Mouse (Mus musculus): ENCODE results near the gene Ttll9. TPM values are rescaled to one million over a fixed set of nuclear protein-coding genes. Genes with fewer than 3 reads are reported as not detected.

The Ttll9 gene
- polyA plus RNA-seq, 1 experiment from 2014 or later = 1.6 TPM

DNA sequence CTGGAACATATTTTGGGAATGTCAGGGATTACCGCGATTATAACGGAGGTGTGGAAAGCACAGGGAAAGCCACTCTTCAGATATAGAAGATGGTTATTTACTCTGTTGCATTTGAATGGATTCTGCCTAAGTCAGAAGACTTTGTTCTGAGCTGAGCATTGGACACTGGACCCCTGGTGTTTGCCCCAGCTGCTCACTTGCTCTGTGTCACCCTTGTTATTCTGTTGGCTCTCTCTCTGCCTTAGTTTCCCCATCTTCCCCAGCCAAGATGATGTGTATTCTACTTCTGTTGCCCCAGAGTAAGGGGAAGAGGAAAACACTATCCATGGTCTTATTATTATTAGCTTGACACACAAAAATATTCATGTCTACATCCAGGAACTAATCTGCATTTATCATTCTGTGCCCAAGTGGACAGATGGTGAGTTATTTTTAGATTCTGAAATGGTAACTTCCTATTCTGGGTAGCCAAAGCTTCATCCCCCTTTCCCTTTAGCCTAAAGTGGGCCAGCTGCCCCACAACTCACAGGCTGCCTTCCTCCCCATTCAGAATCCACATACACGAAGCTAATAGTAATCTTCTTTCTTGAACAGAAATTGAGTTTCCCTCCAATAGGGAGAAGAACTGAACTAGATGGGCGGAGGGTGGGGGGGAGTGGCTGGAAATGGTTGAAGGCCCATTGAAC is 71.4 kb downstream of the Ttll9 start:
- no peak for DNase-seq (ENCODE audit: low spot score)
- ATAC-seq (replicated peaks; ENCODE audit: insufficient number of reproducible peaks, low FRiP score, low TSS enrichment, low read depth) = no peak
- no peak overlapping the region for H3K4me3 ChIP-seq (ENCODE audit: low read depth, low read length)
- H3K4me2 ChIP-seq (ENCODE audit: low read depth, low read length) = no peak overlapping the region
- WGBS = 70% methylated on average over 5 of the region's 5 CpGs
- H3K9me3 ChIP-seq (replicated peaks; ENCODE audit: control insufficient read depth, low read length) = no peaks in the 10 kb centered on the region
- no peaks in the 10 kb centered on the region for H3K36me3 ChIP-seq (replicated peaks; ENCODE audit: control insufficient read depth, insufficient read depth, low read depth, low read length)
- no peak overlapping the region for H3K27ac ChIP-seq (replicated peaks; ENCODE audit: low read depth, low read length)
- H3K4me1 ChIP-seq (ENCODE audit: control insufficient read depth, insufficient read depth, low read length) = no peaks in the 10 kb centered on the region
- no peak overlapping the region for H3K9ac ChIP-seq (replicated peaks; ENCODE audit: low read length)
- peaks cover 33% of the 10 kb centered on the region for H3K27me3 ChIP-seq (ENCODE audit: control insufficient read depth, insufficient read depth, low read length)

DNA sequence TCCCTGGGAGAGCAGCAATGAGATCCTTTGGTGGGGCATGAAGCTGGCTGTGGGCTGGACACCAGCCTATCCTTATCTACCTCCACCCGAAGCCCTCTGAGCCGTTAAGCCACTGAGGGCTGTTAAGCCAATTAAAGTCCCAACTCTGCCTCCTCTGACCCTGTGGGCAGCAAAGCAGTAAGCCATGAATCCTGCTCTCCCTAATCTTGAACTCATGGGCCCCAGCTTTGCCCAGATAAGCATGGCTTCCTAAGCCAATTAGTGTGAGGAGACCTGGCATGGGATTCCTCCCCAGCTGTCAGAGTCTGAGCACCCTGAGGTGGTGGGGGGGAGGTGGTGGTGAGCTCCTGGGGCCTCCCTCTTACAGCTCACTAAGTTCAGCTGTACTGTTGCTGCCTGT is 74.4 kb downstream of the Ttll9 start:
- H3K9me3 ChIP-seq (replicated peaks; ENCODE audit: control insufficient read depth, low read length) = no peaks in the 10 kb centered on the region
- no peak overlapping the region for H3K4me3 ChIP-seq (ENCODE audit: low read depth, low read length)
- DNase-seq (ENCODE audit: low spot score) = no peak
- H3K9ac ChIP-seq (replicated peaks; ENCODE audit: low read length) = no peak overlapping the region
- H3K4me1 ChIP-seq (ENCODE audit: control insufficient read depth, insufficient read depth, low read length) = no peaks in the 10 kb centered on the region
- no peaks in the 10 kb centered on the region for H3K36me3 ChIP-seq (replicated peaks; ENCODE audit: control insufficient read depth, insufficient read depth, low read depth, low read length)
- H3K27ac ChIP-seq (replicated peaks; ENCODE audit: low read depth, low read length) = no peak overlapping the region
- no peak for ATAC-seq (replicated peaks; ENCODE audit: insufficient number of reproducible peaks, low FRiP score, low TSS enrichment, low read depth)
- H3K4me2 ChIP-seq (ENCODE audit: low read depth, low read length) = no peak overlapping the region
- H3K27me3 ChIP-seq (ENCODE audit: control insufficient read depth, insufficient read depth, low read length) = peaks cover 16% of the 10 kb centered on the region
- WGBS = 40% methylated on average over 2 of the region's 2 CpGs

DNA sequence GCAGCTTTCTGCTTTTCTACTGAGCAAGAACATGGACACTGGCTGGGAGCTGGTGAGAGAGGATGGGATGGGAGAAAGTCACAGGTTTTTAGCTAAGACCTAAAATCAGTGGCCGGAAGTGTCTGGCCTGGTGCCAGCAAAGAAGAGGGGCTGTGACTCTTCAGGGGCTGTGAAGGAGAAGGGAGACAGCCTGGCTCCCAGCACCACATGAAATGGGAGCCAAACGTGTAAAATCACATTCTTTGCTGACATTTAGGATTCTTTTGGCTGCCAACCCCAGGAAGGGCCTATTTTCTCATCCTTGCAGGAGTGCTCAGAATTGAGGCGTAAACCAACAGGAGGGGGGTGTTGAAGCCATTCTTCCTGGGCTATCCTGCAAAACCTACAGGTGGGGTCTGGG is 81.6 kb downstream of the Ttll9 start:
- Histone ChIP-seq H3K4me3 (ENCODE audit: low read depth, low read length) (no peak overlapping the region), H3K4me2 (ENCODE audit: low read depth, low read length) (no peak overlapping the region), H3K4me1 (ENCODE audit: control insufficient read depth, insufficient read depth, low read length) (no peaks in the 10 kb centered on the region), H3K36me3 (replicated peaks; ENCODE audit: control insufficient read depth, insufficient read depth, low read depth, low read length) (no peaks in the 10 kb centered on the region), H3K9me3 (replicated peaks; ENCODE audit: control insufficient read depth, low read length) (no peaks in the 10 kb centered on the region), H3K27me3 (ENCODE audit: control insufficient read depth, insufficient read depth, low read length) (no peaks in the 10 kb centered on the region), H3K9ac (replicated peaks; ENCODE audit: low read length) (no peak overlapping the region), H3K27ac (replicated peaks; ENCODE audit: low read depth, low read length) (no peak overlapping the region)
- ATAC-seq (replicated peaks; ENCODE audit: insufficient number of reproducible peaks, low FRiP score, low TSS enrichment, low read depth) (no peak), DNase-seq (ENCODE audit: low spot score) (no peak)
- 55% methylated on average over 3 of the region's 3 CpGs for WGBS

DNA sequence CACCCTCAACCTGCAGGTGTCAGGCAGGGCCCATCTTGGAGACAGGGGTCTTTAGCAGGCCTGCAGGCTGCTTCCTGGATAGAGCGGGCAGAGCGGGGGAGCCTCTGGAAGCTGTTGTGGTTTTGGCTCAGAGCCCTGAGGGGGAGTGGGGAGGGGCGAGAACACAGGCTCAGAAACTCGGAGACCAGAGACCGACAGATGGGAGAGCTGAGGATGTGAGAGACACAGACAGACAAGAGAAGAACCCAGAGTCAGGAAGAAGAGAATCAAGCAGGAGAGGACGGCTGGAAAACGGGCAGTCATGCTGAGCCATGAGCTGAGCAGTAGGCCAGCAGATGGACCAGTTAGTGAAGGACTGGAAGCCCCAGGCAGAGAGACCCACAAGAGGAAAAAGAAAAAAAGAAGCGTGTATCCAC is 83.6 kb downstream of the Ttll9 start:
- no peak overlapping the region for H3K9ac ChIP-seq (replicated peaks; ENCODE audit: low read length)
- H3K4me2 ChIP-seq (ENCODE audit: low read depth, low read length) = no peak overlapping the region
- H3K9me3 ChIP-seq (replicated peaks; ENCODE audit: control insufficient read depth, low read length) = no peaks in the 10 kb centered on the region
- WGBS = 25% methylated on average over 8 of the region's 8 CpGs
- H3K36me3 ChIP-seq (replicated peaks; ENCODE audit: control insufficient read depth, insufficient read depth, low read depth, low read length) = no peaks in the 10 kb centered on the region
- no peaks in the 10 kb centered on the region for H3K4me1 ChIP-seq (ENCODE audit: control insufficient read depth, insufficient read depth, low read length)
- no peaks in the 10 kb centered on the region for H3K27me3 ChIP-seq (ENCODE audit: control insufficient read depth, insufficient read depth, low read length)
- no peak for DNase-seq (ENCODE audit: low spot score)
- H3K4me3 ChIP-seq (ENCODE audit: low read depth, low read length) = no peak overlapping the region
- ATAC-seq (replicated peaks; ENCODE audit: insufficient number of reproducible peaks, low FRiP score, low TSS enrichment, low read depth) = no peak; the same call in 1 of the 2 replicates
- H3K27ac ChIP-seq (replicated peaks; ENCODE audit: low read depth, low read length) = 0 out of 2 replicates have a peak overlapping the region, but pooled peaks have one; percentile 8

DNA sequence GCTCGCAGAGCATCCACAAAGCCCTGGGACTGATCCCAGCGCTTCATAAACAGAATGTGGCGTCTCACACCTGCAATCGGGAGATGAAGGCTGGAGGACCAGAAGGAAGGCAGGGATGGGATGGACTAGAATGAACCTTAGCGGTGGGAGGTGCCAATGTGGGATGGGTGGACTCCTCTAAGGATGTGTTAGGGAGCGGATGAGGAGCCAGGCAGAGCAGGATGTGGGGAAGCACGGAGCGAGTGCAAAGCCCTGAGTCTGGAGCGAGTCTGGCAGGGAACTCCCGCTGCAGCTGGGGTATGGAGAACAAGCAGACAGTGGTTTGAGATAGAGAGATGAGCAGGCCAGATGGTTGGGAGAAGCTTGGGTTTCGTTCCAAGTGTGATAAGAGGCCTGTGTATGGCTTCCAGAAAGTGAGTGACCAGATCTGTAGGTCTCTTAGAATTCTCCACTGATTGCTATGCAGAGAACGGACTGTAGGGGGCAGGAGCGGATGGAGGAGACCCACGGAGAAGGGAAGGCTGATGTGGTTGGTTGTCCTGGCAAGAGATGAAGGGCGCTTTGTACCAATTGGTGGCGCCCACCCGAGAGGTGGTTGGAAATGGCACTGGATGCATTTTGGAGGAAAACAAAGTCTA is 85.7 kb downstream of the Ttll9 start:
- no peak overlapping the region for H3K27ac ChIP-seq (replicated peaks; ENCODE audit: low read depth, low read length)
- WGBS = 46% methylated on average over 17 of the region's 17 CpGs
- no peak overlapping the region for H3K4me3 ChIP-seq (ENCODE audit: low read depth, low read length)
- H3K9ac ChIP-seq (replicated peaks; ENCODE audit: low read length) = no peak overlapping the region
- H3K4me2 ChIP-seq (ENCODE audit: low read depth, low read length) = no peak overlapping the region
- H3K4me1 ChIP-seq (ENCODE audit: control insufficient read depth, insufficient read depth, low read length) = no peaks in the 10 kb centered on the region
- H3K27me3 ChIP-seq (ENCODE audit: control insufficient read depth, insufficient read depth, low read length) = peaks cover 12% of the 10 kb centered on the region
- H3K36me3 ChIP-seq (replicated peaks; ENCODE audit: control insufficient read depth, insufficient read depth, low read depth, low read length) = no peaks in the 10 kb centered on the region
- ATAC-seq (replicated peaks; ENCODE audit: insufficient number of reproducible peaks, low FRiP score, low TSS enrichment, low read depth) (no peak), DNase-seq (ENCODE audit: low spot score) (peak; percentile 64)
- H3K9me3 ChIP-seq (replicated peaks; ENCODE audit: control insufficient read depth, low read length) = no peaks in the 10 kb centered on the region

DNA sequence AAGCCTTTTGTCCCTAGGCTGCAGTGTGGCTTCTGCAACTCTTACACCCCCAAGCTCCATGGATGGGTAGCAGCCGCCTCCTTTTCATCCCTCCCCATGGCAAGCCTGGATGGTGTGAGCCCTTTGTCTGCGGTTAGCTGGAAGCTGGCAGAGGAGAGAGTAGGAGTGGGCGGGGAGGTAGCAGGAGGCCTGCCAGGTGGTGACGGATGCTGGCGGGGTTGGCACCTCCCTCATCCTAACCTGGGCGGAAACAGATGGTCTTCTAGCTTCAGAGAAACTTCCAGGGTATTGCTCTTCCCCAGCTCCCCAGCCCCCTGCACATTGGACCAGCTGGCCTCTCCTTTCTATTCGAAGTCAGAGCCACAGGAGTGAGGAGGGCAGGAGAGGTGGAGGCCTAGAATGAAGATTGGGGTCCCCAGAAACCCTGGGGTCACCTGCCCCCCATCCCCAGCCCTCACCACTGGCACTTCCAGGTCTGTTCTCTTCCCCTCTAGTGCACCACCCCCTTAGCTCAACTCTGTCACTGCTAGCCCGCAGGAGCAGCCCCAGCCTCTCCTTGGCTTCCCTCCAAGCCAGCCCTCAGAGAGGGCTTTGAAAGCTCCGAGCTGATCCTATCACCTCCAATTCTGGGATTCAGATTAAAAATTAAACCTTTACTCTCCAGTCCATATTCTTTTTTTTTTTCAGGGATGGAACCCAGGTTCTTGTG is 87.2 kb downstream of the Ttll9 start:
- H3K36me3 ChIP-seq (replicated peaks; ENCODE audit: control insufficient read depth, insufficient read depth, low read depth, low read length) = no peaks in the 10 kb centered on the region
- no peak for DNase-seq (ENCODE audit: low spot score)
- no peak overlapping the region for H3K4me2 ChIP-seq (ENCODE audit: low read depth, low read length)
- no peak for ATAC-seq (replicated peaks; ENCODE audit: insufficient number of reproducible peaks, low FRiP score, low TSS enrichment, low read depth)
- no peaks in the 10 kb centered on the region for H3K9me3 ChIP-seq (replicated peaks; ENCODE audit: control insufficient read depth, low read length)
- no peak overlapping the region for H3K4me3 ChIP-seq (ENCODE audit: low read depth, low read length)
- no peak overlapping the region for H3K27ac ChIP-seq (replicated peaks; ENCODE audit: low read depth, low read length)
- H3K4me1 ChIP-seq (ENCODE audit: control insufficient read depth, insufficient read depth, low read length) = no peaks in the 10 kb centered on the region
- H3K27me3 ChIP-seq (ENCODE audit: control insufficient read depth, insufficient read depth, low read length) = peaks cover 18% of the 10 kb centered on the region
- H3K9ac ChIP-seq (replicated peaks; ENCODE audit: low read length) = no peak overlapping the region
- 61% methylated on average over 9 of the region's 9 CpGs for WGBS

DNA sequence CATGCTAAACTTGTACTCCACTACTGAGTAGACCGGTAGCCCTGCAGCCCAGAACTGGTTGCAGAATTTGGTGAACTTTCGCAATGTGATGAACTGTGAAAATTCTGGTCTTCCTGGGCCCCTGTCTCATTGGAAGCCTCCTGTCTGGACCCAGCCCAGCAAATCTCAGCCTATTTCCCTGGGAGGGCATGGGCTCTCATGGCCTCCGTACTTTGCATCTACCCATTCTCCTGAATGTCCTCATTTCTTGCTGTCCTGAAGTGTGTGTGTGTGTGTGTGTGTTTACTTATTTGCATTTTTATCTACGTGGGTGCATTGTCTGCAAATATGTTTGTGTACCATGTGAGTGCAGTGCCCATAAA is 87.7 kb downstream of the Ttll9 start:
- ATAC-seq (replicated peaks; ENCODE audit: insufficient number of reproducible peaks, low FRiP score, low TSS enrichment, low read depth) (no peak), DNase-seq (ENCODE audit: low spot score) (no peak)
- no peak overlapping the region for H3K4me2 ChIP-seq (ENCODE audit: low read depth, low read length)
- no peak overlapping the region for H3K4me3 ChIP-seq (ENCODE audit: low read depth, low read length)
- H3K9me3 ChIP-seq (replicated peaks; ENCODE audit: control insufficient read depth, low read length) = no peaks in the 10 kb centered on the region
- peaks cover 18% of the 10 kb centered on the region for H3K27me3 ChIP-seq (ENCODE audit: control insufficient read depth, insufficient read depth, low read length)
- H3K9ac ChIP-seq (replicated peaks; ENCODE audit: low read length) = no peak overlapping the region
- H3K36me3 ChIP-seq (replicated peaks; ENCODE audit: control insufficient read depth, insufficient read depth, low read depth, low read length) = no peaks in the 10 kb centered on the region
- 91% methylated on average over 4 of the region's 4 CpGs for WGBS
- no peak overlapping the region for H3K27ac ChIP-seq (replicated peaks; ENCODE audit: low read depth, low read length)
- H3K4me1 ChIP-seq (ENCODE audit: control insufficient read depth, insufficient read depth, low read length) = no peaks in the 10 kb centered on the region

DNA sequence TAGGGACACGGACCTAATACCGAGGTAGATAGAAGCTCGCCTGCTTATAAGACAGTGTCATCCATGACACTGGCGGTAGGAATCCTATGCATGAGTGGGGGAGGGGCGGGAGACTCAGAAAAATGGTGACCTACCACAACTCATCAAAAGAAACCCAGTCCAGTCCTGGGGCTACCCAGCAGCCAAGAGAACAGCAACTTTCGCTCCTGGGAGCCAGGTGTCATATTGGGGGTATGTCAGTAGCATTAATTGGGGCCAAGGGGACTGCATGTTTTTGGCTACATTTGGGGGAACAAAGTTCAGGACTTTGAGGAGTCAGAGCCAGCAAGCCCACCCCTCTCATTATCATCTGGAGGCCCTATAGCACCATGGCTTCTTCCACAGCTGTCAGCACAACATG is 88.8 kb downstream of the Ttll9 start:
- Histone ChIP-seq H3K36me3 (replicated peaks; ENCODE audit: control insufficient read depth, insufficient read depth, low read depth, low read length) (no peaks in the 10 kb centered on the region), H3K4me2 (ENCODE audit: low read depth, low read length) (no peak overlapping the region), H3K9ac (replicated peaks; ENCODE audit: low read length) (no peak overlapping the region), H3K27ac (replicated peaks; ENCODE audit: low read depth, low read length) (no peak overlapping the region), H3K4me3 (ENCODE audit: low read depth, low read length) (no peak overlapping the region), H3K27me3 (ENCODE audit: control insufficient read depth, insufficient read depth, low read length) (peaks cover 18% of the 10 kb centered on the region), H3K9me3 (replicated peaks; ENCODE audit: control insufficient read depth, low read length) (no peaks in the 10 kb centered on the region), H3K4me1 (ENCODE audit: control insufficient read depth, insufficient read depth, low read length) (no peaks in the 10 kb centered on the region)
- ATAC-seq (replicated peaks; ENCODE audit: insufficient number of reproducible peaks, low FRiP score, low TSS enrichment, low read depth) (no peak), DNase-seq (ENCODE audit: low spot score) (no peak)
- 85% methylated on average over 6 of the region's 6 CpGs for WGBS
